Mouse (Mus musculus) embryonic facial prominence, embryonic 10.5 days (tissue): ENCODE results near the gene Olfr102. TPM values are rescaled to one million over a fixed set of nuclear protein-coding genes. Genes with fewer than 3 reads are reported as not detected.

Source experiments
- DNase-seq: peaks from one replicate; pipeline ENCODE4 v3.0.0-alpha.2; 2017; ENCODE audit warnings: low spot score
- H3K27ac ChIP-seq: fragments of 300-500 bp; sonication (generic); replicated peaks from 2 replicates; pipeline ENCODE4 v1.5.1; 2016; ENCODE audit warnings: mild to moderate bottlenecking
- H3K27me3 ChIP-seq: fragments of 300-500 bp; sonication (generic); replicated peaks from 2 replicates; pipeline ENCODE4 v1.6.1; 2016; ENCODE audit warnings: low read depth, mild to moderate bottlenecking; ENCODE audit not compliant: poor library complexity, severe bottlenecking
- H3K36me3 ChIP-seq: fragments of 300-500 bp; sonication (generic); replicated peaks from 2 replicates; pipeline ENCODE4 v1.6.1; 2016; ENCODE audit warnings: mild to moderate bottlenecking, moderate library complexity
- H3K4me1 ChIP-seq: fragments of 300-500 bp; sonication (generic); 2 replicates; pipeline ENCODE4 v1.6.1; 2016
- H3K4me3 ChIP-seq: fragments of 300-500 bp; sonication (generic); 2 replicates; pipeline ENCODE4 v1.5.1; 2016; ENCODE audit warnings: mild to moderate bottlenecking, moderate library complexity
- H3K9me3 ChIP-seq: fragments of 300-500 bp; sonication (generic); 2 replicates; pipeline ENCODE4 v1.6.1; 2016; ENCODE audit warnings: mild to moderate bottlenecking
- WGBS: fragments of 180-500 bp; shearing (Covaris S2); methylation state at CpG from one replicate; pipeline ENCODE4 v1.1.7; 2016; 5-methylcytosine and 5-hydroxymethylcytosine counted together
- polyA plus RNA-seq: library from polyadenylated mRNA; unstranded; fragments of >200 nt; fragmentation: Nextera tagmentation; extraction: Ambion mirVana; gene quantifications from 2 replicates; pipeline ENCODE4 v1.2.1, GENCODE M21; 2016

Olfr102 gene
- polyA plus RNA-seq, result not detected in 2 replicates

DNA sequence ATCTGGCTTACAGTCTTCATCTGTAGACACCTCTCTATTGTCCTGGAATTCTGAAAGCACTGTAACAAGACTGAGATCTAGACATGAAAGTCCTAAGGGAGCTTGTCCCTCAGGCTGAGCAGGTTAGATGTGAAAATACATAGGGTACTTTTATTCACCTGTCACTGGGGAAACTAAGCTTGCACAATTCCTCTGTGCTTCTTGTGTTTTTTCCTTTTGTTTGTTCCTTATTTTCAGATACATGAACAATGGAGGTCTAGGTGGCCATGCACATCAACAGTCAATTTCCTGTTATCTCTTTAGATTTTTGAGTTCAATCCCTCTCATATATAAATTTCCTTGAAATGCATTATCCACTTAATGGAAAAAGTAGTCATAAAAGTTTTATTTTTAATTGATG, at the start of gene Olfr102:
TSS of gene Olfr102 (minus strand) at position 101 of the 400 bp plus-strand sequence.
- no peaks in the 10 kb centered on the region for H3K36me3 ChIP-seq
- H3K4me1 ChIP-seq, result no peaks in the 10 kb centered on the region
- H3K27me3 ChIP-seq, result no peaks in the 10 kb centered on the region
- H3K9me3 ChIP-seq, result no peaks in the 10 kb centered on the region
- no peak for DNase-seq
- H3K27ac ChIP-seq, result no peak within 1 kb of the TSS
- H3K4me3 ChIP-seq, result no peak within 1 kb of the TSS

DNA sequence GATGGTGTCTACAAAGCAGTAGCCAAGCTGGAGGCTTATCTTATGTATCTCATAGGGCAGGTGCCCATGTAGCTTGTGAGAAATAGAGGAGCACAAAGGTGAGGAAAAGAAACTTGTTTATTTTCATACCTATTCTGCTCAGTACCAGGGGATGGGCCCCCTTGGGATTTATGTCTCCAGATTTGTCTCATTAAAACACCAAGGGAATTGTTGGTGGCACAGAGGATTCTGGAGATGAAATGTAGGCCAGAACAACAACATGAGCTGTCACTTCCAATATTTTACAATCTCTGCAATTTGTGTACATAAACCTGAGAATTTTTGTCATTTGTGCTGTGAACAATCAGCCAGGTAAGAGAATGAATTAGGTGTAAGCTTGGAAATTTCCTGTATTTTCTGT, 42.4 kb upstream of the Olfr102 start, which contains the start of gene Olfr104-ps:
TSS of gene Olfr104-ps (plus strand) at position 301 of the 400 bp plus-strand sequence.
- no peak for DNase-seq
- no peaks in the 10 kb centered on the region for H3K4me1 ChIP-seq

DNA sequence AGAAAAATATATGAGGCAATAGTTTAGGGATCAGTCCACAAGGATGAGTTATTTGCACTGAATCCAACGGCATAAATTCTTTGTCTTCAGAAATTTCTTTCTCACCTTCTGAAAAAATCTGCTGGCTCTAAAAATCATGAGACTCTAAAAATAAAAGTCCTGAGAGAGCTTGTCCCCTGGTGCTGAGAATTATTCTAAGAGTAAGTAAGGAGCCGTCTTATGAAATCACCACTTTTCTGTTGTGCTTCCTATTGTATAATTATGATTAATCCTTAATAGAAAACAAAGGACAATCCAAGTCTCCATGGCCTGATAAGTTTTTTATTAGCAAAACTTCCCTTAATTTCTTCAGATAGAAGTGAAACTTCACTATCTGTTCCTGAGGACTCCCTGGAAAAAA, 22.7 kb upstream of the Olfr102 start, which contains the start of gene Olfr103:
TSS of gene Olfr103 (minus strand) at position 101 of the 400 bp plus-strand sequence.
- Histone ChIP-seq H3K36me3 (no peaks in the 10 kb centered on the region), H3K27ac (no peak within 1 kb of the TSS), H3K4me1 (no peaks in the 10 kb centered on the region), H3K27me3 (no peaks in the 10 kb centered on the region), H3K4me3 (no peak within 1 kb of the TSS), H3K9me3 (no peaks in the 10 kb centered on the region)
- no peak for DNase-seq
- whole genome bisulfite sequencing, result 87% methylated on average over 2 of the region's 2 CpGs

More for the DNA sequence above, 42.4 kb upstream of the Olfr102 start, which contains the start of gene Olfr104-ps:
- H3K9me3 ChIP-seq, result no peaks in the 10 kb centered on the region
- no peak within 1 kb of the TSS for H3K27ac ChIP-seq
- H3K36me3 ChIP-seq, result no peaks in the 10 kb centered on the region
- no peak within 1 kb of the TSS for H3K4me3 ChIP-seq
- H3K27me3 ChIP-seq, result no peaks in the 10 kb centered on the region

DNA sequence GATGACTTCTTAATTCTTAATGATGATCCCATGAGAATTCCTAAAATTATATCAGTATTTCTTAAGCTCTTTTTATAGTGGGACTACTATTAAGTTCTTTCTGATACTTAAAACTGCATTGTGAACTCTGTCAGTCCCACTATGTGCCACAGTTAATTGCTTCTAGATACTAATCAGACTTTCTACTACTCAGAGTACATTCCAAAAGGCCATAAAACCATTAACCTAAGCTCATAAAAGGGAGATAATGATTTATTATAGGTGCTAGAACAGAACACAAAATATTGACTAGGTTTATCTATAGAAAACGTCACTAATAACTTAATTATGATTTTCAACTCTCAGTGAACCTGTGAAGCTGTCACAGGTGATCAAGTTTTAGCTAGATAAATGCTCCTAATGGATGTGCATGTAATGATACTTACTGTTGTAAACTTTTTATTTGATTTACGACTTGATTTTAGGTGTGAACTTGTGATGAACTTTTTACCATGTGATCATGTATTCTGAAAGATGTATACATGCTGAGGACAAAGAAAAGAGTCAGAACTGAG, 6.6 kb downstream of the Olfr102 start:
- no peak overlapping the region for H3K4me3 ChIP-seq
- no peak overlapping the region for H3K27ac ChIP-seq
- H3K4me1 ChIP-seq, result no peaks in the 10 kb centered on the region
- no peaks in the 10 kb centered on the region for H3K9me3 ChIP-seq
- H3K36me3 ChIP-seq, result no peaks in the 10 kb centered on the region
- no peak for DNase-seq
- WGBS, result 58% methylated on average over 2 of the region's 2 CpGs
- H3K27me3 ChIP-seq, result no peaks in the 10 kb centered on the region

DNA sequence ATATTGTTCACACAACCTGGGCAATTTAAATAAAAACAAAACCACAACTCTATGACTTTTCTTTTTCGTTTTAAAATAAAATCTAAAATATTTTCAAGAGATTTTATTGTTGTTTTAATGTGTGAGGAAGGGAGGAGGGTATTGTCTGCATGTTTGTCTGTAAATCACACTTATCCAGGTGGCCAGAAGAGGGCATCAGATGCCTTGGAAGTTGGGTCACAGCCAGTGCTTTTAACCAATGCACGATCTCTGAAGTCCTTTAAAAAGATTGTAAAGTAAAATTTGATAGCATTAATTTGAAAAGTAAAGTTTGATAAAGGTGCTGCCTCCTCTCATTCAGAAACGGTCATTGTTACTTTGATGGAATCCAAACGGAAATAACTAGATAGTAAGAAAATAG, 8.4 kb downstream of the Olfr102 start:
- Histone ChIP-seq H3K36me3 (no peaks in the 10 kb centered on the region), H3K27me3 (no peaks in the 10 kb centered on the region), H3K4me1 (no peaks in the 10 kb centered on the region), H3K27ac (no peak overlapping the region), H3K9me3 (no peaks in the 10 kb centered on the region), H3K4me3 (no peak overlapping the region)
- WGBS, result 43% methylated on average over 4 of the region's 4 CpGs
- no peak for DNase-seq

DNA sequence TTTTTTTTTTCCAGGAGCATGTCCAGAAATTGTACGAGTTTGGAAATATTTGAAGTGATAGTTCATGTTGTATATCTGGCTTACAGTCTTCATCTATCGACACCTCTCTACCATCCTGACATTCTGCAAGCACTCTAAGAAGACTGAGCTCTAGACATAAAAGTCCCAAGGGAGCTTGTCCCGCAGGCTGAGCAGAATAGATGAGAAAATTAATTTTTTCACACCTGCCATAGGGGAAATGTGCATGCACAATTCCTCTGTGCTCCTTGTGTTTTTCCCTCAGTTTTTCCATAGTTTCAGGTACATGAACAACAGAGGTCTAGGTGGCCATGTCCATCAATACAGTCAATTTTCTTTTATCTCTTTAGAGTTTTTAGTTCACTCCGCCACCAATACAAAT, 12.6 kb downstream of the Olfr102 start, which contains the start of gene Olfr101:
TSS of gene Olfr101 (minus strand) at position 101 of the 400 bp plus-strand sequence.
- Histone ChIP-seq H3K4me1 (no peaks in the 10 kb centered on the region), H3K9me3 (no peaks in the 10 kb centered on the region), H3K27me3 (no peaks in the 10 kb centered on the region), H3K4me3 (no peak within 1 kb of the TSS), H3K27ac (no peak within 1 kb of the TSS), H3K36me3 (no peaks in the 10 kb centered on the region)
- WGBS, result 85% methylated on average over 4 of the region's 4 CpGs
- DNase-seq, result no peak

DNA sequence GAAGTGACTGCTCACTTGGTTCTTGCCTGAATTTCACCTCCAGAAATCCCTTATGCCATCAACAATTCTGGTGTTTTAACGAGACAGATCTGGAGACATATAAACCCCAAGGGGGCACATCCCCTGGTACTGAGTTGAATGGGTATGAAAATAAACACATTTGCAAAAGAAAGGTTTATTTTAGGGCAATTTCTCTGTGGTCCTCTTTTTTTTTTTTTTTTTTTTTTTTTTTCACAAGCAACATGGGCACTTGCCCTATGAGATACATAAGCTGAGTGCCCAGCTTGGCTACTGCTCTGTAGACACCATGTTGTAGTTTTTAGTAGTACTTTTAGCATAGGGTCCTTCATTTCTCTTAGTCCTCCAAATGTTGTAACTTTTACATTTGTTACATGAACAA, 33.5 kb downstream of the Olfr102 start, which contains the start of gene Olfr99:
TSS of gene Olfr99 (minus strand) at position 101 of the 400 bp plus-strand sequence.
- Histone ChIP-seq H3K4me3 (no peak within 1 kb of the TSS), H3K27ac (no peak within 1 kb of the TSS), H3K36me3 (no peaks in the 10 kb centered on the region), H3K27me3 (no peaks in the 10 kb centered on the region), H3K4me1 (no peaks in the 10 kb centered on the region), H3K9me3 (no peaks in the 10 kb centered on the region)
- no peak for DNase-seq
- 77% methylated on average over 1 of the region's 1 CpGs for WGBS

DNA sequence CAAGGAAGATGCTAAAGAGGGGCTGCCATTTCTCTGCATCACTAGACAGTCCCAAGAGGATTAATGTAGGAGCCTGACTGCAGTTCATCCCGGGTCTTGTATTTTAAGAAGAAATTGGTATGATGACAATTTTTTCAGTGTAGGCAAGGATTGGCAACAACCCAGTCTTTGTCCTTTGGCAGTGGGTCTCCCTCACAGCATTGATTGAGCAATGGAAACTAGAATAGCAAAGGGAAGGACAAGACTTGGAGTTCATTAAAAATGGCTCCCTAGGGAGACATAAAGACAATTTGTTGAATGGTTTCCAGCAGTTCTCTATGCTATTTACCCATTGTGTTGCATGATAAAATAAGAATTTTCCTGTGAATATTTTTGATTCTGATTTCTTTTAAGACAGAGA, 36.5 kb downstream of the Olfr102 start:
- no peak for DNase-seq
- no peak overlapping the region for H3K27ac ChIP-seq
- no peaks in the 10 kb centered on the region for H3K36me3 ChIP-seq
- no peak overlapping the region for H3K4me3 ChIP-seq
- H3K27me3 ChIP-seq, result no peaks in the 10 kb centered on the region
- no peaks in the 10 kb centered on the region for H3K9me3 ChIP-seq
- WGBS, result 88% methylated on average over 1 of the region's 1 CpGs
- H3K4me1 ChIP-seq, result no peaks in the 10 kb centered on the region

DNA sequence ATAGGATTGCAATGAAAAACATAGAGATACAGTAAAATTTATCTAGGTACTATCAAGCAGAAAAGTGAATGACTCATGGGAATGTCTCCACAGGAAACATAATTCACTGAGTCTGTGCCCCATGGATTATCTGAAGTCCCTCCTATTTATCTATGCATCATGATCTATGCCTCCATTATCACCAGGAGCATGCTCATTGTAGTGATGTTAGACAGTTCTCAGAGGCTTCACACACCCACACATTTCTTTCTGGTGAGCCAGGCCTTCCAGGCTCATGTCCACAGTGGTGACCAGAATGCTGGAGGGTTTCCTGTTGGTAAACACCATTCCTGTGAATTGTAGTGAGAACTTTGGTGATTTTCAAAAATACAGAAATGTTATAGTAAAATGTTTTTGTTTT, 40.3 kb downstream of the Olfr102 start:
- DNase-seq, result no peak
- Histone ChIP-seq H3K36me3 (no peaks in the 10 kb centered on the region), H3K27ac (no peak overlapping the region), H3K27me3 (no peaks in the 10 kb centered on the region), H3K9me3 (no peaks in the 10 kb centered on the region), H3K4me1 (no peaks in the 10 kb centered on the region), H3K4me3 (no peak overlapping the region)

DNA sequence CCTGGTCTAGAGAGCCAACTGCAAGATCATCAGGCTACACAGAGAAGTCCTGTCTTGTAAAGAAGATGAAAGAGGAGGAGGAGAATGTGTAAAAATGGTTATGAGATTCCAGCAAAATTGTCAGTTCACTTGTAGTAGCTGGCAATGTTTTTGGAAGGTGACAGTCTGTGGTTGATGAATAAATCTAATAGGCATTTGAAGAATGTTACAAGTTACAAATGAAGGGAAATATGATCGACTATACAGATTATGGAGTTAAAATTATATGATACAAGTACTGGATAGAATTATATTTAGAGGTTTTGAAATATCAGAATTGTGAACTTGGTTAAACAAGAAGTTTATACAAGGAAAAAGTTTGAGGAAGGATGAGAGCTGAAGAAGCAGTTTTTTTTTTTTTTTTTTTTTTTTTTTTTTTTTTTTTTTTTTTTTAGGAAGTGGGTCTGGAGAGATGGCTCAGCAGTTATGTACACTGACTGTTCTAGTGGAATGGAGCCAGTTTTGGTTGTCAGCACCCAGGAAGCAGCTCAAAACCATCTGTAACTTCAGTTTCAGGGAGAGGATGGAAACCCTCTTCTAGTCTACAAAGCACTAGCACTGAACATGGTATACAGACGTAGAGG, 41.1 kb downstream of the Olfr102 start:
- no peaks in the 10 kb centered on the region for H3K9me3 ChIP-seq
- H3K27me3 ChIP-seq, result peaks cover 5% of the 10 kb centered on the region
- no peak overlapping the region for H3K27ac ChIP-seq
- WGBS, result 84% methylated on average over 2 of the region's 2 CpGs
- no peak overlapping the region for H3K4me3 ChIP-seq
- no peaks in the 10 kb centered on the region for H3K36me3 ChIP-seq
- no peak for DNase-seq
- peaks cover under 1% of the 10 kb centered on the region; the same call in 1 of the 2 replicates for H3K4me1 ChIP-seq

DNA sequence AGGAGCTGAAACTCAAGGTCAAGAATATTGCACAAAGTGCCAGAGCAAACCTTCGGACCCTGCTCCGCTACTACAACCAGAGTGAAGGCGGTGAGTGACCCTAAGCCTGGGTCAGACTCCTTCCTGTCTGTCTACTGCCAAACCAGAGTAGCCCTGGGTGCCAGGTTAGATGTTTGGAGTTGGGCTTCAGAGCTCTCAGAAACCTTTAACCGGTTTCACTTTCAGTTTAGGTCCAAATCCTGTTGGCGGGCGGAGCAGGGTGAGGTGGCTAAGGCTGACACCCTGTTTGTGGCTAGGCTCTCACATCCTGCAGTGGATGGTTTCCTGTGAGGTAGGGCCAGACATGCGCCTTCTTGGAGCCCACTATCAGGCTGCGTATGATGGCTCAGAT, 46.2 kb downstream of the Olfr102 start:
- H3K4me1 ChIP-seq, result peaks cover 5% of the 10 kb centered on the region; the same call in 1 of the 2 replicates
- no peak overlapping the region; the same call in 1 of the 2 replicates for H3K27ac ChIP-seq
- peak; percentile 10 for DNase-seq

DNA sequence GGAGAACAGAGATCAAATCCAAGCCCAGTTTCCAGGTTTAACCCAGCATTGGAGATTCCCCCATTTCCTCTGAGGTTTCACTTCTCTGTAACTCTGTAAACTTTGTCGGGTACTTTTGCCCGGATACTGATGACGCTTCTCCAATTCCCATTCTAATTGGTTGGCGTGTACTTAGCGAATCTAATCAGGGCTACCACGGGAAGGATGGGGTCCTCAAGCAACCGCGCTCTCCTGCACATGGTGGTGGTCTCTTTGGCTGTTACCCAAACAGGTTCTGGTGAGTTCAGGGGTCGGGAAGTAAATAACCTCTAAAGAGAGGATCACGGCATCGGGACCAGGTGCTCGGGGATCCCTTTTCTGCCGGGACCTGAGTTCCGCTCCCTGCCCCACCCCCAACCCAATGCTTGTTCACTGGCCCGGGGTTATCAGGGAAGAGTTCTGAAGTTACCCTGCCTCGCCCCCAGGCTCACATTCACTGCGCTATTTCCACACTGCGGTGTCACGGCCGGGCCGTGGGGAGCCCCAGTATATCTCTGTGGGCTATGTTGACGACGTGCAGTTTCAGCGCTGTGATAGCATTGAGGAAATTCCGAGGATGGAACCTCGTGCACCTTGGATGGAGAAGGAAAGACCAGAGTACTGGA, 46.7 kb downstream of the Olfr102 start, which contains the start of gene H2-M3:
TSS of gene H2-M3 (plus strand) at position 163 of the 644 bp plus-strand sequence.
- H3K4me3 ChIP-seq, result peak within 1 kb of the TSS; percentile 58
- H3K27me3 ChIP-seq, result peaks cover 8% of the 10 kb centered on the region
- WGBS, result 6% methylated on average over 26 of the region's 26 CpGs
- no peaks in the 10 kb centered on the region for H3K36me3 ChIP-seq
- H3K9me3 ChIP-seq, result no peaks in the 10 kb centered on the region
- peak within 1 kb of the TSS; percentile 54; the same call in 1 of the 2 replicates for H3K27ac ChIP-seq
- H3K4me1 ChIP-seq, result peaks cover 5% of the 10 kb centered on the region; the same call in 1 of the 2 replicates
- peak; percentile 83 for DNase-seq

More for the DNA sequence above, 46.2 kb downstream of the Olfr102 start:
- H3K9me3 ChIP-seq, result no peaks in the 10 kb centered on the region
- WGBS, result 60% methylated on average over 8 of the region's 8 CpGs
- peak overlapping the region; percentile 58 for H3K4me3 ChIP-seq
- peaks cover 8% of the 10 kb centered on the region for H3K27me3 ChIP-seq
- no peaks in the 10 kb centered on the region for H3K36me3 ChIP-seq
